Mouse (Mus musculus): ENCODE measurements around the gene Syce2. TPM values are rescaled to one million over a fixed set of nuclear protein-coding genes. Genes with fewer than 3 reads are reported as not detected.
"Not testable (repeated sequence)": the region's sequence is repeated elsewhere in the genome, so short reads cannot be mapped to it uniquely, and the experiment has no call there.

Gene Syce2
- 10 to 100 TPM; 19.3 to 22.8 TPM for total RNA-seq (2021)

- peak; percentile 42 to 90 for DNase-seq (ENCODE audit: extremely low spot score in 1 of 2, low spot score in 2 of 2)
- intact Hi-C loops (cut with DNase I), result no loop called here
Observed at GRCm38 (mm10) chr8:84871376-84872308, at the start of gene Syce2. Gene Syce2 (plus strand): TSS chr8:84872111.

DNA sequence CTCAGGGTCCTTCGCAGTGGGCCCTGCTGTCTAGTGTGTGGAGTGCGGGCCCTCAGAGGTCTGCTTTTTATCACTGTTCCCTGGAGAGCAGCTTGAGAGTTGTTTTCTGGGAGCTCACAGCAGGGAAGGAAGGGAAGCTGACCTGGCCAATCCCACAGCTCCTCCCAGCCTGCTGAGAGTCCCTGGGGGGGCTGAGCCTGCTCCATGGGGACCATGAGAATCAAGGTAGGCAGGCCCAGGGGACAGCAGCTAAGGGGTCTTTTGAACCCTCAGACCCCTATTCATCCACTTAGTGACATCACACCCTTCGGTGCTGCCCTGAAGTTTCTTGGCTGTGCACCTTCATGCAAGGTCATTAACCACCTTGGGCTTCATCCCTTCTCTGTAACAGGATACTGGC lies 49.2 kb upstream of the Syce2 start, which contains the start of gene Dand5:
Dand5 (minus strand) TSS at position 101 of the 400 bp plus-strand sequence.
- intact Hi-C loops (cut with DNase I), result no loop called here
- no peak for DNase-seq (ENCODE audit: extremely low spot score in 1 of 2, low spot score in 2 of 2)

DNA sequence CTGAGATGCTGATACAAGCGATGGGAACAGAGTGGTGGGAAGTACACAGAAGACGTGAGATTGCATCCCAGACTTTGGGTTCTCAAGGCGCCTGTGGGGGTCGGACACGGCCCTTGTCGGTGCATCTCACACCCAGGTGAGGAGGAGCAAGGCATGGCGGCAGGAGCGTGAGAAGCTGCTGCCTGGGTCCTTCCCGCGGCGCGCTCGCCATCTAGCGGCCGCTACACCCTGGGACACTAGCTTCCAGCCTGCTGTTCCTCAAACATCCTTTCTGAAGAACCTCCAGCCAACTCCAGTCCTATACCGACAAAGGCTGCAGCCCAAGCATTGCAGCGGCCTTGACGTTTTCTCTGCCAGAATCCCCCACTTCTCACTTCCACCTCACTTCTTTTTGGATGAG lies 48.3 kb upstream of the Syce2 start:
- intact Hi-C loops (cut with DNase I), result no loop called here
- peak in 1 of 2 experiments; percentile 80 for DNase-seq (ENCODE audit: extremely low spot score in 1 of 2, low spot score in 2 of 2)

DNA sequence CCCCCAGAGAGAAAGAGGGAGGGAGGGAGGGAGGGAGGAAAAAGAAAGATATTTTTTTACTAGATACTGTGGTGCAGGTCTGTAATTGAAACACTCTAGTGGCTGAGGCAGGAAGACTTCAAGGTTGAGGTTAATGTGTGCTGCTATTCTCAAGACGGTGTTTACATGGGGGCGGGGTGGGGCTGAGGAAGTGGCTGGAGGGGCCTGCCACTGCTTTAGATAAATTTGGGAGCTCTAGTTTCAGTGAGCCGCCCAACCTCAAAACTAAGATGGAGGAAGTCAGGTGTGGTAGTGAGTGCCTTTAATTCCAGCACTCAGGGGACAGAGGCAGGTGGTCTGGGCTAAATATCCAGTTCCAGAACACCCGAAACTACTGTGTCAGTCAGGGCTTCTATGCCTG lies 46.3 kb upstream of the Syce2 start:
- DNase-seq (ENCODE audit: extremely low spot score in 1 of 2, low spot score in 2 of 2), result no peak
- intact Hi-C loops (cut with DNase I), result no loop called here

GRCm38 (mm10) chr8:84826518-84826917 lies 45.4 kb upstream of the Syce2 start:
- intact Hi-C loops (cut with DNase I); DNase-seq (ENCODE audit: extremely low spot score in 1 of 2, low spot score in 2 of 2): not testable (repeated sequence)

GRCm38 (mm10) chr8:84831490-84831889 lies 40.4 kb upstream of the Syce2 start, which contains the start of gene Gadd45gip1:
Gene Gadd45gip1 (plus strand): TSS chr8:84831522.
- DNase-seq (ENCODE audit: extremely low spot score in 1 of 2, low spot score in 2 of 2), result no peak
- intact Hi-C loops (cut with DNase I), result no loop called here

DNA sequence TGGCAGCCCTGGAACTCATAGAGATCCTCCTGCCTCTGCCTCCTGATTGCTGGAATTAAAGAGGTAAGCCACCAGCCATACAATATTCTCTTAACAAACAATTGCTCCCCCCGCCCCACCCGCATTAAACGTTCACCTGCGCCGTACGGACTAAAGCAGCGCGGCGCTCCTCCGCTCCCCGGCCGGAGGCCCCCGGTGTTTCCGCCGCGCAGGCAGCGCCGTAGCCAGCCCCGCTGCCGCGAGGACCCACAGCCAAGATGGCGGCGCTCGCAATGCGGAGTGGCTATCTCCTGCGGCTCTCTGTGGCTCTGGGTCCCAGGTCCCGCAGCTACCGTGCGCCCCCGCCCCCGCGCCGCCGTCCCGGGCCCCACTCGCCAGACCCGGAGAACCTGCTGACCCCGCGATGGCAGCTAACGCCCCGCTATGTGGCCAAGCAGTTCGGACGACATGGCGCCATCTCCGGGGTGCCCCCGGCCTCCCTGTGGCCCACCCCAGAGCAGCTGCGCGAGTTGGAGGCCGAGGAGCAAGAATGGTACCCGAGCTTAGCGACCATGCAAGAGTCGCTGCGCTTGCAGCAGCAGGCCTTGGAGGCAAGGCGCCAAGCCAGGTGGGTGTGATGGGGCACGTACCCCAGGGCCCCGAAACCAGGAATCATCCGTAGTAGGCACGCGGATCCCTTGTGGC lies 39.7 kb upstream of the Syce2 start:
- peak; percentile 66 to 86 for DNase-seq (ENCODE audit: extremely low spot score in 1 of 2, low spot score in 2 of 2)
- intact Hi-C loops (cut with DNase I), result no loop called here

DNA sequence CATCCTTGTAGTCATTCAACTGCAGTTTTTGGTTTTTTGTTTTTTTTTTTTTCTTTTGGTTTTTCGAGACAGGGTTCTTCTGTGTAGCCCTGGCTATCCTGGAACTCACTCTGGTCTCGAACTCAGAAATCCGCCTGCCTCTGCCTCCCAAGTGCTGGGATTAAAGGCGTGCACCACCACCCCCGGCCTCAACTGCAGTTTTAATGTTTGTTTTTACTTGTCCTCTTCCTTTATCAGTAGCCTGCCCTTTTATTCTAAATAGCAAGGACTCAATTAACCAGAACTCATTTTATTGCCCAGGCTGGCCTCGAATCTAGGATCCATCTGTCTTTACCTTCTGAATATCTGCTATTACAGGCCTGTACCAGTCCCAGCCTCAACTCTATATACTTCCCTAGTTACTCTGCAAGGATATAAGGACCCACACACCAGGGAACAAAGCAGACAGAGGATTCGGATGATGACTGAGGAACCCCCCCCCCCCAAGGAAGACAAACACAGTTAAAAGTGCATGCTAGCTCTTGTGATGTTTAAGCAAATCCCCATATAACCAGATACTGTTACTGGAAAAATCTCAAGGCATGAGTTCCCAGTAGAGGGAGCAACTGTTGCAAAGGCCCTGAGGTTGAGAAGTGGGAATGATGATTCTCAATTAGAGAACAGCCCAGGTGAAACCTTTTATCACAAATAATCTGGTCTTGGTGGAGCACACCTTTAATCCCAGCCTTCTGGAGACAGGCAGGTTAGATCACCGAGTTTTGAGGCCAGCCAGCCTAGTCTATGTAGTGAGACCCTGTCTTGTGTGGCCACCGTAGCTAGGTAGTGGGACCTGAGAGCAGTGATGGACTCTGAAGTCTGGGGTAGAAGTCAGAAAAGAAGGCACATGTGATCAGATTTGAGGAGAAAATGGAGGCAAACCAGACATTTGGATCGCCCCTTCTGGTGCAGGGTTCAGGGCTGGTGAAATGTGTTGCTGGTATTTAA lies 38.9 kb upstream of the Syce2 start:
- intact Hi-C loops (cut with DNase I), result no loop called here
- DNase-seq (ENCODE audit: extremely low spot score in 1 of 2, low spot score in 2 of 2), result no peak

DNA sequence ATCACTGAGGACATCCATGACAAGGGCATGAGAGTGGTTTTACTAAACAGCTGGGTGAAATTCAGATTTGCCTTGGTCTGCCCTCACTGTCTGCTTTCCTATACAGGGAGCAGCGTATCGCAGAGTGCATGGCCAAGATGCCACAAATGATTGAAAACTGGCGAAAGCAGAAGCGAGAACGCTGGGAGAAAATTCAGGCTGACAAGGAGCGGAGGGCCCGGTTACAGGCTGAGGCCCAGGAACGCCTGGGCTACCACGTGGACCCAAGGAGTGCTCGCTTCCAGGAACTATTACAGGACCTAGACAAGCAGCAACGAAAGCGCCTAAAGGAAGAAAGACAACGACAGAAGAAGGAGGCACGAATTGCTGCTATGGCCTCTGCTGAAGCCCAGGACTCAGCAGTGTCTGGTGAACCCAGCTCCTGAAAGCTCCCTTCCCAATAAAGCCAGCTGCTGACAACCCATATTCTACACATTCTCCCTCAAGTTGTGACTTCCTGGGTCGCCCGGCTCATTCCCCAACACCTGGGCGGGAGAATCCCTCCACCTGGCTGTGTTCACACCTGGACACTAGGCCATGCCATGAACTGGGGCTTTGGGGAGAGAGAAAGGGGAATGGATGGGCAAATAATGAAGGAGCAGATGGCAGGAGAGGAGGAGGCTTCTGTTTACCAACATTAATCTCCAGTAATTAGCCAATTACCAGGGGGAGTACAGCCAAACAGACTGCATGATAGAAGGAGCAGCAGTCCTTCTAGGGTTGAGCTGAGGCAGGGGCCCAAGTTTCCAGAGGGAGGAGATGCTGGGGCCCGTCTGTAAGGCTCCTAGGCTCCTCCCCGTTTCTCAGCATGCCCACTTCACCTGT lies 37.7 kb upstream of the Syce2 start:
- intact Hi-C loops (cut with DNase I), result no loop called here
- no peak for DNase-seq (ENCODE audit: extremely low spot score in 1 of 2, low spot score in 2 of 2)

GRCm38 (mm10) chr8:84834866-84835855 lies 36.8 kb upstream of the Syce2 start:
- intact Hi-C loops (cut with DNase I), result no loop called here
- peak; percentile 74 to 76 for DNase-seq (ENCODE audit: extremely low spot score in 1 of 2, low spot score in 2 of 2)

GRCm38 (mm10) chr8:84837149-84837911 lies 34.6 kb upstream of the Syce2 start:
- no peak for DNase-seq (ENCODE audit: extremely low spot score in 1 of 2, low spot score in 2 of 2)
- intact Hi-C loops (cut with DNase I), result no loop called here

DNA sequence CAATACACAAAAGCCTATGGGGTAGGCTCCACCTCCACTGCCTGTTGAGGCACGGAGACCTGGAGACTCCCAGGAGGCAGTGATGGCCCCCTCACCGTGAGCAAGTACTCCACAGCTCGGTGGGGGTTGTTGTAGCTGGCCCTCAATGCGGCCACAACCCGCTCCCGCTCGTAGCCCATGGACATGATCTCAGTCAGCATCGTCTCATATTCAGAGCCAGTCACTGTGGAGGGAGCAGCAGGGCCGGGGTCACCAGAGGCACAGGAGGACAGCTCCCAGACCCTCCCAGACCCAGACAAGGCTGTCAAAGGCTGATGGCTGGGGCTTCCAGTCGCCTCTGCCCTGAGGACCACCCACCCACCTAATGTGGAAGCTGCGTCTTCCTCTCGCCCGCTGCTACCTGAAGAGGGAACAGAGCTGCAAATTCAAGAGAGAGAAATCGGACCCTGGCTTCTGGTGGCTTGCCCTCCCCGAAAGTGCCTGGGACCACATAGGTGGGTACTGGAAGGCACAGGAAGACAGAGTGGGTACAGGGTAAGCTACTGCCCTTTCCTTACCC lies 33.9 kb upstream of the Syce2 start:
- intact Hi-C loops (cut with DNase I), result no loop called here

DNA sequence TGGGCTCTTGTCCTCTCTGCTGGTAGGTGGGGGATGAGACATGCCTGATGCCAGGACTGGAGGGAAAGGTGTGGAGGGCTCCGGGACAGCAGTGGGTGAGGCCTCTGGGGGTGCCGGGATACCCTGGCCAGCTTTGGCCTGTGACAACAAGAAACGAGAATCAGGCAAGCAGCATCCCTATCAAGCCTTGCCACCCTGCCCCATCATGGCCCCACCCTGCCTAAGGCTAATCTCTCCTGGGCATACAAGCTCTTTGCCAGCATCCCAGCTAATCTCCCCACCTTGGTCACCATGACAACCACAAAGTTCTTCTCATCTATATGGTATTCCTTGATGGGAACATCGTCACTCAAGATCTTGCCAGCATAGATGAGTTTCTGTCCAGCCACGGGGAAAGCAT lies 33.4 kb upstream of the Syce2 start:
- no peak for DNase-seq (ENCODE audit: extremely low spot score in 1 of 2, low spot score in 2 of 2)
- intact Hi-C loops (cut with DNase I), result no loop called here

More for the DNA sequence above, 33.9 kb upstream of the Syce2 start:
- no peak for DNase-seq (ENCODE audit: extremely low spot score in 1 of 2, low spot score in 2 of 2)

- DNase-seq (ENCODE audit: extremely low spot score in 1 of 2, low spot score in 2 of 2), result no peak
- intact Hi-C loops (cut with DNase I), result no loop called here
Observed at GRCm38 (mm10) chr8:84839411-84839810, 32.5 kb upstream of the Syce2 start.

- no peak for DNase-seq (ENCODE audit: extremely low spot score in 1 of 2, low spot score in 2 of 2)
- intact Hi-C loops (cut with DNase I), result no loop called here
Observed at GRCm38 (mm10) chr8:84839875-84840247, 32.0 kb upstream of the Syce2 start.

All from left cerebral cortex, postnatal 10 days (tissue).